Mouse (Mus musculus) stomach, embryonic 14.5 days (tissue): ENCODE measurements at regions not wholly inside any gene's neighbourhood (a gene's known extent, or its start where the extent isn't known, plus 50 kb on each side); places are given as distances from the start of the nearest gene placed in this dataset.

Source experiments
- ATAC-seq: fragments of 200-750 bp; cut with Nextera tagmentation; 2 replicates; pipeline ENCODE4 v1.8.0; 2017; ENCODE audit warnings: low read depth, moderate TSS enrichment; ENCODE audit not compliant: insufficient number of reproducible peaks, insufficient read depth, low FRiP score
- H3K27ac ChIP-seq: fragments of 300-500 bp; sonication (generic); 2 replicates; pipeline ENCODE4 v1.5.1; 2014; ENCODE audit warnings: mild to moderate bottlenecking, low read length, moderate library complexity, mixed read lengths
- H3K27me3 ChIP-seq: fragments of 300-500 bp; sonication (generic); 2 replicates; pipeline ENCODE4 v1.6.1; 2014; ENCODE audit warnings: low read length, control low read depth, mixed read lengths; ENCODE audit not compliant: control insufficient read depth, insufficient read depth
- H3K36me3 ChIP-seq: fragments of 300-500 bp; sonication (generic); 2 replicates; pipeline ENCODE4 v1.6.1; 2014; ENCODE audit warnings: mild to moderate bottlenecking, control low read depth, low read length, moderate library complexity, mixed read lengths; ENCODE audit not compliant: control insufficient read depth, insufficient read depth
- H3K4me1 ChIP-seq: fragments of 300-500 bp; sonication (generic); 2 replicates; pipeline ENCODE4 v1.6.1; 2014; ENCODE audit warnings: low read length, control low read depth, mixed read lengths; ENCODE audit not compliant: control insufficient read depth, insufficient read depth
- H3K4me2 ChIP-seq: fragments of 300-500 bp; sonication (generic); replicated peaks from 2 replicates; pipeline ENCODE4 v1.6.1; 2014; ENCODE audit warnings: low read depth, low read length, control low read depth
- H3K4me3 ChIP-seq: fragments of 300-500 bp; sonication (generic); 2 replicates; pipeline ENCODE4 v1.5.1; 2014; ENCODE audit warnings: low read depth, low read length, control low read depth
- H3K9ac ChIP-seq: fragments of 300-500 bp; sonication (generic); replicated peaks from 2 replicates; pipeline ENCODE4 v1.6.1; 2014; ENCODE audit warnings: low read depth, mild to moderate bottlenecking, control low read depth, low read length, moderate library complexity, mixed read lengths
- H3K9me3 ChIP-seq: fragments of 300-500 bp; sonication (generic); 2 replicates; pipeline ENCODE4 v1.6.1; 2016; ENCODE audit warnings: low read depth, low read length, control low read depth; ENCODE audit not compliant: control insufficient read depth
- WGBS: fragments of 180-500 bp; shearing (Covaris S2); extraction: QIAGEN DNeasy Blood & Tissue Kit; methylation state at CpG from one replicate; pipeline ENCODE4 v1.1.7; 2014; 5-methylcytosine and 5-hydroxymethylcytosine counted together

DNA sequence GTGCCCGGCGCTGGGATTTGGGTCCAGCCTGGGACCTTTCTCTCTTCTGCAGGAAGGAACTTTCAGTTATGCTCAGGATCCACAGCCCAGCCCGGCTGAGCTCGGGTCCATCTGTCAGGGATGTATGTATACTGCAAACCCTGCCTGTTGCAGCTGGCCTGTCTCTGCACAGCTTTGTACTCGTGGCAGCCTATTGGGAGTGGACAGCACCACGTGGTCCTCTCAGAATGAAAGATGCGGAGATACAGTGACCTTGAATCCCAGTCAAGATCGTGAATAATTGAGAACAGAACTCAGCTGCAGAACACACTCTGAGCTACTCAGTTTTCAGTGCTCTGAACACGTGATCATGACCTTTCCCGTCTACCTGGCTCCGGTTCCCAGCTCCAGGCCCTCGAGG lies 200.2 kb downstream of the Cdh26 start:
- no peaks in the 10 kb centered on the region for H3K36me3 ChIP-seq
- H3K27me3 ChIP-seq, result no peaks in the 10 kb centered on the region
- no peak overlapping the region for H3K4me3 ChIP-seq
- peak; percentile 79; the same call in 1 of the 2 replicates for ATAC-seq
- no peak overlapping the region for H3K4me2 ChIP-seq
- 49% methylated on average over 12 of the region's 12 CpGs for WGBS
- peaks cover 50% of the 10 kb centered on the region for H3K4me1 ChIP-seq
- no peaks in the 10 kb centered on the region for H3K9me3 ChIP-seq
- H3K9ac ChIP-seq, result no peak overlapping the region
- H3K27ac ChIP-seq, result no peak overlapping the region

- H3K4me2 ChIP-seq, result no peak overlapping the region
- no peak for ATAC-seq
- H3K9ac ChIP-seq, result no peak overlapping the region
- no peaks in the 10 kb centered on the region for H3K9me3 ChIP-seq
- no peak overlapping the region for H3K4me3 ChIP-seq
- 51% methylated on average over 3 of the region's 3 CpGs for WGBS
- no peak overlapping the region for H3K27ac ChIP-seq
- H3K4me1 ChIP-seq, result peaks cover 50% of the 10 kb centered on the region
- no peaks in the 10 kb centered on the region for H3K27me3 ChIP-seq
- H3K36me3 ChIP-seq, result no peaks in the 10 kb centered on the region
These were observed 201.0 kb downstream of the Cdh26 start for GRCm38 (mm10) chr2:178631336-178631735.

- Histone ChIP-seq H3K4me2 (no peak overlapping the region), H3K27ac (no peak overlapping the region), H3K4me3 (no peak overlapping the region), H3K9me3 (no peaks in the 10 kb centered on the region), H3K36me3 (no peaks in the 10 kb centered on the region), H3K4me1 (peaks cover 46% of the 10 kb centered on the region), H3K27me3 (no peaks in the 10 kb centered on the region), H3K9ac (no peak overlapping the region)
- 57% methylated on average over 12 of the region's 12 CpGs for WGBS
- ATAC-seq, result no peak
These were observed 201.6 kb downstream of the Cdh26 start for GRCm38 (mm10) chr2:178631966-178632365.

GRCm38 (mm10) chr2:178632831-178633585 lies 202.7 kb downstream of the Cdh26 start:
- Histone ChIP-seq H3K27ac (no peak overlapping the region), H3K4me3 (no peak overlapping the region), H3K36me3 (no peaks in the 10 kb centered on the region), H3K27me3 (no peaks in the 10 kb centered on the region), H3K9ac (no peak overlapping the region), H3K9me3 (no peaks in the 10 kb centered on the region), H3K4me1 (peaks cover 36% of the 10 kb centered on the region), H3K4me2 (no peak overlapping the region)
- WGBS, result 81% methylated on average over 13 of the region's 13 CpGs
- no peak for ATAC-seq

- Histone ChIP-seq H3K9ac (no peak overlapping the region), H3K27ac (no peak overlapping the region), H3K9me3 (no peaks in the 10 kb centered on the region), H3K36me3 (no peaks in the 10 kb centered on the region), H3K4me3 (no peak overlapping the region), H3K27me3 (no peaks in the 10 kb centered on the region), H3K4me1 (peaks cover 33% of the 10 kb centered on the region), H3K4me2 (no peak overlapping the region)
- no peak for ATAC-seq
- WGBS, result 40% methylated on average over 10 of the region's 10 CpGs
These were observed 203.8 kb downstream of the Cdh26 start for GRCm38 (mm10) chr2:178634116-178634515.

DNA sequence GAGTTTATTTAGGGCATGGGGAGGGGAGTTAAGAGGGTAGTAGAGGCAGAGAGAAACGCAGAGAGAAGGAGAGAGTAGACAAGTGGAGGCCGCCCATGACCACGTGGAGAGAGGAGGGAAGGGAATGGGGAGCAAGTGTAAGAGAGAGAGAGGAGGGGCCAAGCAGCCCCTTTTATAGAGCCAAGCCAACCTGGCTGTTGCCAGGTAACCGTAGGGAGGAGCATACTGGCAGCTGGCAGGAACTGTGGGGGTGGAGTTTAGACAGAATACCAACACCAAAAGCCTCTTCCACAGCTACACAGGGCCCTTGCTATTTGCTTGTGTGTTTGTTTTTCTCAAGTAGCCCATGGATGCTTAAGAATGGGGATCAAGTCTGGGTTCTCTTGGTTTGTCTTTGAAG lies 205.4 kb downstream of the Cdh26 start:
- H3K4me1 ChIP-seq, result peaks cover 32% of the 10 kb centered on the region
- WGBS, result 41% methylated on average over 4 of the region's 4 CpGs

DNA sequence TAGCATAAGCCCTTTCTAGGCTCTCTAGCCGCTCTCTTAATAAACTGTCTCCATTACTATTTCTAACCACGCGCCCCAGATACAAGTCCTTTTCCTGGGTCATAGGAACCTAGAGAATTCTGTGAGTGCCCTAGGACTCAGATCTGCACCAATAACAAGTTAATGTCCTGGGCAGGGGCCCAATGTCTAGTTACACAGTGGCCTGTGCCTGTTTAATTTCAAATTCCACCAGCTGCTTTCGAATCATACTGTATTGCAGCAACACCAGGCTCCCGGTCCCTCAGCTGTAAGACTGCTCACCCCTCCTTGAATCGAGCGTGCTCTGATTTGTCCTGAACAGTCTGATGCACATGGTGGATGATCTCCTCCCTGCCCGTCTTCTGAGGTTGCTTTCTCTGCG lies 206.6 kb downstream of the Cdh26 start:
- Histone ChIP-seq H3K4me3 (no peak overlapping the region), H3K4me2 (no peak overlapping the region), H3K36me3 (no peaks in the 10 kb centered on the region), H3K27me3 (no peaks in the 10 kb centered on the region), H3K27ac (no peak overlapping the region), H3K4me1 (peaks cover 20% of the 10 kb centered on the region; the same call in 1 of the 2 replicates), H3K9ac (no peak overlapping the region), H3K9me3 (no peaks in the 10 kb centered on the region)
- no peak for ATAC-seq
- WGBS, result 85% methylated on average over 9 of the region's 9 CpGs

More for the DNA sequence above, 205.4 kb downstream of the Cdh26 start:
- no peaks in the 10 kb centered on the region for H3K9me3 ChIP-seq
- no peak for ATAC-seq
- no peaks in the 10 kb centered on the region for H3K36me3 ChIP-seq
- H3K4me2 ChIP-seq, result no peak overlapping the region
- H3K9ac ChIP-seq, result no peak overlapping the region
- H3K27ac ChIP-seq, result no peak overlapping the region
- no peak overlapping the region for H3K4me3 ChIP-seq
- H3K27me3 ChIP-seq, result no peaks in the 10 kb centered on the region

GRCm38 (mm10) chr2:178642137-178643052 lies 212.1 kb downstream of the Cdh26 start:
- no peak for ATAC-seq
- Histone ChIP-seq H3K27ac (no peak overlapping the region), H3K4me3 (no peak overlapping the region), H3K27me3 (no peaks in the 10 kb centered on the region), H3K9me3 (no peaks in the 10 kb centered on the region), H3K36me3 (no peaks in the 10 kb centered on the region), H3K4me2 (no peak overlapping the region), H3K4me1 (peaks cover 5% of the 10 kb centered on the region; the same call in 1 of the 2 replicates), H3K9ac (no peak overlapping the region)
- 43% methylated on average over 16 of the region's 16 CpGs for WGBS
